Mouse (Mus musculus) liver (tissue): Measurements from ENCODE around the gene Acot6.

Source experiments
- DNase-seq: peaks from one replicate; pipeline ENCODE4 v3.0.0-alpha.2; 2020; ENCODE audit warnings: mixed read lengths

The Acot6 gene

DNA sequence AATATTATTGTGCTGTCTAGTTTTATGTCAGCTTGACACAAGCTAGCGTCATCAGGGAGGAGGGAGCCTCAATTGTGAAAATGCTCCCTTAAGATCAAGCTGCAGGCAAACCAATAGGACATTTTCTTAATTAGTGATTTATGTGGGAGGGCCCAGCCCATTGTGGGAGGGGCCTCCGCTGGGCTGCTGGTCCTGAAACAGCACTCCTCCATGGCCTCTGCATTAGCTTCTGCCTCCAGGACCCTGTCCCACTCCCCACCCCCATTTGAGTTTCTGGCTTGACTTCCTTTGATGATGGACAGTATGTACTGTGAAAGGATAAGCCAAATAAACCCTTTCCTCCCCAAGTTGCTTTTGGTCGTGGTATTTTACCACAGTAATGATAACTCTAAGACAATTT, 6.6 kb downstream of the Acot6 start:
- DNase-seq, result no peak

DNA sequence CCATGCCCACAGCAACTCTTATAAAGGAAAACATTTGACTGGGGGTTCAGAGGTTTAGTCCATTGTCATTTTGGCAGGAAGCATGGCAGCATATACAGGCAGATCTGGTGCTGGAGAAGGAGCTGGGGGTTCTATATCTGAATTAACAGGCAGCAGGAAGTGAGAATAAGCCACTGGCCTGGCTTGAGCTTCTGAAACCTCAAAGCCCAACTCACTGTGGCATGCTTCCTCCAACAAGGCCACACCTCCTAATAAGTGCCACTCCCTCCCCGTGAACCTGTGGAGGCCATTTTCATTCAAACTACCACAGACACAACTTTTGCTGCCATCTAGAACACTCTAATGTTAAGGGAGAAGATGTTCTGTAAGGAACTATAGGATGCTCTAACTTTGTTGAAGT, 7.2 kb downstream of the Acot6 start:
- DNase-seq, result no peak

DNA sequence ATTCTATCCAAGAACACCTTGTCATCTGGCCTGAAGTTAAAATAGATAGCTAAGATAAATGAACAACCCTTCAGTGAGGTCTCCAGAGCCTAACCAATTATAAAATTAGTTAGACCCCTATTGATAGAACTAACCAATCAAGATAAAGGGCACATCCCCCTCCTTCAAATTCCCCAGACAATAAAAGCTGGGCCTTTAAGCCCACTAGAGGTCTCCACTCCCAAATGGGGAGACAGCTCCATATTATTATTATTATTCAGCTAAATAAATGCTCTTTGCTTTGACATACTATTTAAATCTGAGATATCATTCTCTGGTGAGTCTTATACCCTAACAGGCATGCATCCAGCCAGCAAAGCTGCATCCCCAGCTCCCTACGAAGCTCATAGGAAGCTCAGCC, 9.5 kb downstream of the Acot6 start:
- DNase-seq, result no peak

DNA sequence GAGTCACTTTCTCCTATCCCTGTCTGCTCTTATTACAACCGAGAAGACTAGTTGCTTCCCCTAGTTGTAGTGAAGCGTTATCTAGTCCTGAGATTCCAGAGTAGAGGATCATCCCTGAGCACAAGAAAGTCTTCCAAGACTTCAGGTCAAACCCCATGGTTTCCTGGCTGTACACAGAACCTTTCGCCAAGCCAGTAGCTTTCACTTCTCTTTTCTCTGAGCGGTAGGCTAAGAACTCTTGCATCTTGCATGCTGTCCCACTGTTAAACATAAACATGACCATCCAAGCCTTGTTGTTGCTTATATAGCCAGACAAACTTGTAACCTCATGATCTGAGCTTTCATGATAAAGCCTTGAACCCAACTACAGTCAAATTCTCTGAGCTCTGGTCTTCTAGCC, 10.4 kb downstream of the Acot6 start:
- no peak for DNase-seq

DNA sequence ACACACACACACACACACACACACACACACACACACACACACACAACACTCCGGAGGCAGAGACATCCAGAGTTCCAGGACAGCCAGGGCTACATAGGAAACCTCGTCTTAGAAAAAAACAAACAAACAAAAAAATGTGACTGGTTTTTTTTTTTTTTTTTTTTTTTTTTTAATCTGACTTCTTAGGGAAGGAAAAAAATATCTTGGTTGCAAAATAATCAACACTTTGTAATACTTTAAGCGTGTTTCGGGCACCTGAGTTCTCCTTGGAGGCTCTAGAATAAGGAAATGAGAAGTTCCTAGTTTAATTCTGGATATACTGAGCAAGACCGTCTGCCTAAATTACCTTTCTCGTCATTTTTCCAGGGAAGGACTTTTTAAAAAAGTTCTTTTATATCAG, 13.2 kb downstream of the Acot6 start:
- DNase-seq, result no peak

DNA sequence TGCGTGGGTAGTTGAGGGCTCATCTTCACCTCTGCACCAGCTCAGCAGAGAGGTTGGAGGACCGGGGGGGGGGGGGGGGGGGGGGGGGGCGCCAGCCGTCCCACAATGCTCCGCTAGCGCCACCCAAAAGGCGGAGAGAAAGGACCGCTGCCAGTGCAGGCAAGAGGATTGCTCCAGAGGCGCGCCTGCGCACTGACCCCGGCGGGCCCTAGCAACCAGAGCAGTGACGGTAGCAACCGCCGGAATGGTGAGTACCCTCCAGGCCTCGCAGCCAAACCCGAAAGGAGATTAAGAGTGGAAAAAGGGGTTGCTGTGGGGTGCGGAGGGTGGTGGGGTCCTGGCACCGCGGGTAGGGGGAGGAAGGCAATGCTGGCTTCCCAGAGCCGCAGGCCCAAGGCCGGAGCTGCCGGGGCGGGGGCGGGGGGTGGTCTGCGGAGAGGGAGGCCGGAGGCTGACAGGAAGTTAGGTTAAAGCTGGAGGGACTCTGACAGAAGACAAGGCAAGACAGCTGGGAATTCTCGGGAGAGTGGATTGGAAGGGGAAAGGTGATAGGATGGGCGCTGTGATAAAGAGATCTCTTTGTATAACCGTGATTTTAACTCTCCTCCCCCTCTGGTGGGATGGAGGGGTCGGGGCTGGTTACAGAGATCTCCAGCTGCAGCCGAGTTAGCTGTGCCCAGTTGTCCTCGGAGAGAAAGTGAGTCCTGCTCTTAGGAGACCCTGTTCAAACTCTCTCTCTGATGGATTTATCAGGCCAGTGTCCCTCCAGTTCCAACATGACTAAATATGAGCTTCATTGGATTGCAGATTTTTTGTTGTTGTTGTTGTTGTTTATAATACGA, 13.9 kb downstream of the Acot6 start, which contains the start of gene Dnal1:
Dnal1 (plus strand) TSS at position 214 of the 842 bp plus-strand sequence.
- peak; percentile 89 for DNase-seq

DNA sequence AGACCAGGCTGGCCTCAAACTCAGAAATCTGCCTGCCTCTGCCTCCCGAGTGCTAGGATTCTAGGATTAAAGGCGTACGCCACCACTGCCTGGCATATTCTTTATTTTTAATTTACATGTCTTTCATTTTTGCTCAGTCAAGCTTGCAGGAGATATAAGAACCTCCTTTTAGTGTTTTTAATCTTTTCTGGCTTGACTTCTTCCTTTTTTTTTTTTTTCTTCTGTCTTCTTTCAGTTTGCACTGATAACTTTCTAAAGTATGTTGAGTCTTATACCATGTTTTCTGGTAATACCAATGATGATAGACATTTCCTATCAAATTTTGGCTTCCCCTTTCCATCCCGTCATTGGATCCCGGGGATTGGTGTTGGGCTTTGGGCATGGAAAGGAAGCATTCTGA, 19.1 kb downstream of the Acot6 start:
- DNase-seq, result no peak

DNA sequence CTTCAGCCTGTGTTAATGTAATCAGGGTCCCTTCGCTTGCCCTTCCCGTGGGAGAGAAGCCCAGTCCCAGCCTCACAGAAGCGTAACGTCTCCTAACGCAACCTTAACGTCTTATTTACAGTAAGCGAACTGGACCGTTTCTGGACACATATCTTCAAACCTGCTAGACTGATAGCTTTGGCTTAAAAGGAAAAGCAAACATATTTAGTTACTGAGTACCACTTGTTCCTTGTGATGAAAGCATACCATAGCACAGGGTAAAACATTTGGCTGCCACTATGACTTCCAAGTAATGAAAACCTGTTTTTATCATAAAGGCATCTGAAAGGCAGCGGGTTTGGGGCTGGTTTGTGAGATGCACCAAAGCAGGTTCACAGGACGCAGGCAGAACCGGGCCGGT, 25.4 kb downstream of the Acot6 start:
- DNase-seq, result no peak

DNA sequence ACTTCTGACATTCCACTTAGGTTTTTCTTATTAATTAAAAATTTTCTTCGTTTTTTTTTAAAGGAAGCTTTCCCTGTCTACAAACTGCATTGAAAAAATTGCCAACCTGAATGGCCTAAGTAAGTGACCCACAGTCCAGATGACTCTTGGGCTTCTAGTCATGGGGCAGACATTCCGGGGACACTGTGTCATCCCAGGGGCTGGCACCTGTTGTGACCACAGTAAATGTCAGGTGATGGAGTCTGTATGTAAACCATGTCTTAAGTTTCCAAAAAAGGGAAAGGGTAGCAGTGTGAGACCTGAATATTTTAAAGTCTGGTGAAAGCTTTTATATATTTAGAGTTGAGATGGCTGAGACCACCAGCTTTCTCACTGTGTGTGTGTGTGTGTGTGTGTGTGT, 26.4 kb downstream of the Acot6 start:
- no peak for DNase-seq

DNA sequence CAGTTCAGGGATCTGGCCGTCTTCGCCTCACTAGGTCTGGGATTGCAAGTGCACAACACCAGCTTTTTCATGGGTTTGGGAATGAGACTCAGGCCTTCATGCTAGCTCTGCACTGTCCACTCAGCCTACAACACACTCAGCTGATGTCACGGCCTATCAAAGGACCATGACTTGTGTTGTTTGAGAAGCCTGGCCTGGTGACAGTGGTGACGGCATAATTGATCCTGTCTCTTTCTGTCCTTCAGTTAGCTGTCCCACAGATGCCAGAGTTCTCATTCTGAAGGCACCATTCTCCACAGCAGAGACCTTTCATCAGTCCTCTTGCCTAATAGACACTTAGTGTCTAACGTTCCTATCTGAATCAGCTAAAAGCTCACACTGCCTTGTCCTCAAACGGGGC, 28.1 kb downstream of the Acot6 start:
- no peak for DNase-seq

DNA sequence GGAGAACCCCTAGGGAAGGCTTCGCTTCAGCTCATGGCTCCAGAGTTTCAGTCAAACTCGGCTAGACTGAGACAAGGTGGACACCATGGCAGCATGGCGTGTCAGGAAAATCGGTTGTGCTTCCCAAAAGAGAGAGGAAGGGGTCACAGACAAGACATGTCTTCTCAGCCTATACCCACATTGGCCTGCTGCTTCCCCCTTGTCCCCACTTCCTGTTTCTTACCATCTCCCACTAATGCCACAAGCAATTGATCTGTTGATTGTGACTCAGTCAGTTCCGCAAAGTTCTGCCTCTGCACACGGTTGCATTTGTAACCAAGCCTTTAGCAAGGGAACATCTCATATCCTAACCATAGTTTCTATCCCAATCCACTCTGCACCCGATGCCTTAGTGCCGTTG, 29.5 kb downstream of the Acot6 start:
- no peak for DNase-seq

DNA sequence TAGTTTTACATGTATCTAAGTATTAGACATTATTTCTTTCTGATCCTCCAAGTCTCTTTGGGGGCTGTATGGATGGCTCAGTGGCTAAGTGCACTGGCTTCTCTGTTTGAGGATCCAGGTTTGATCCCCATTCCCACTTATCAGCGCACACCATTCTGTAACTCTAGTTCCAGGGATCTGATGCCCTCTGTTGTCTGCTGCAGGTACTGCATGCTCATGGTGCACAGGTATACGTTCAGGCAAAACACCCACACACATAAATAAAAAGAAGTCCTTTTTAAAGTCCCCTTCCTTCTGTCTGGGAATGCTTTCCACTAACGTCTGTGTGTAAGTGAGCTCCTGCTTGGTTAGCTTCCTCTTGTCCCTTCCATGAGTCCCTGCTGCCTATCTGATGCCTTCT, 31.8 kb downstream of the Acot6 start:
- peak; percentile 68 for DNase-seq

DNA sequence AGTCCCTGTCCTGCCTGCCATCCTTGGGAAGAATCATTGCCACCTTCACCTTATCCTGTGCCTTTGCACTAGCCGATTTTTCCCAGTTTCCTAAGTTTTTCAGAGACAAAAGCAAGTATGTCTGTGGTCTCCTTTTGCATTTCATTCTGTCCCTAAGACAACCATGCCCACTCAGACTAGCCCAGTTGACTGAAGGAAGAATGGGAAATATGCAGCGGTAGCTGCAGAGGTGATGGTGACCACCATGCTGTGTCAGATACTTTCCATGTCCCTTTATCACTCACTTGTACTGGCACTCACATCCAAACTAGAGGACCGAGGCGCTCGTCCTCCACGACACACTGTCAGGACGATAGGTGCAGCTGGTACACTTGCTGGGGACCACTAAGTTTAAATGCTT, 36.7 kb downstream of the Acot6 start:
- DNase-seq, result no peak

DNA sequence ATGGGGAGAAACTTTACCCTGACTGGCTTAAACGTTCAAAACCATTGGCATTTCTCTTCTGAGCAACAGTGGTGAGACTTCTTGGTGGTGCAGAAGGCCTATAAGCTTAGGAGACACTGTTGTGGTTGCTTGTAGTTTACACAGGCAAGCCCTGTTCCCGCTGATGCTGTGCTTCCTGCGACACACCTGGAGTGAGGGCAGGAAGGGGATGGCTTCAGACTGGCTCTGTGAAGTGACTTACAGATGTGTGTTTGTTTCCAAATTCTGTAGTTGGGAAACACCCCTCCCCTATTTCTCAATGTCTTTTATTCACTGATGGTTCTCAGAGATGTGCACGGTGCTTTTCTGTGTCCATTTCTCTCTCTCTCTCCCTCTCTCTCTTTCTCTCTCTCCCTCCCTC, 39.7 kb downstream of the Acot6 start:
- DNase-seq, result no peak

DNA sequence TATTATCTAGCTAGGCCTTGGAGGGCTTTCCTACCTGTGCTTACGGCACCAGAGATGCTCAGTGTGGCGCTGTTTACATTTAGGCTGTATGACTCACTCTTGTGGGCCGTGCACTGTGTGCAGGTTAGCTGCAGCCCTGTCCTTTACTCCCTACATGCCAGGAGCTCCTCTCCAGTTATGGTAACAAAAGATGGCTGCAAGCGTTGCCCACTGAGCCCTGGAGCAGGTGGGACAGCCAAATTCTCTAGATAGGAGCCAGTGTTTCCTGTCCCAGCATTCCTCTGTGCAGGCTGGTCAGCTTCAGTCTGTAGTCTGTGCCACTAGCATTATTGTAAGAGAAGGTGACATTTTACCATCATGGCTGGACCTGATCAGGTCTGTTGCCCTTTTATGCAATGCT, 40.8 kb downstream of the Acot6 start:
- DNase-seq, result no peak

DNA sequence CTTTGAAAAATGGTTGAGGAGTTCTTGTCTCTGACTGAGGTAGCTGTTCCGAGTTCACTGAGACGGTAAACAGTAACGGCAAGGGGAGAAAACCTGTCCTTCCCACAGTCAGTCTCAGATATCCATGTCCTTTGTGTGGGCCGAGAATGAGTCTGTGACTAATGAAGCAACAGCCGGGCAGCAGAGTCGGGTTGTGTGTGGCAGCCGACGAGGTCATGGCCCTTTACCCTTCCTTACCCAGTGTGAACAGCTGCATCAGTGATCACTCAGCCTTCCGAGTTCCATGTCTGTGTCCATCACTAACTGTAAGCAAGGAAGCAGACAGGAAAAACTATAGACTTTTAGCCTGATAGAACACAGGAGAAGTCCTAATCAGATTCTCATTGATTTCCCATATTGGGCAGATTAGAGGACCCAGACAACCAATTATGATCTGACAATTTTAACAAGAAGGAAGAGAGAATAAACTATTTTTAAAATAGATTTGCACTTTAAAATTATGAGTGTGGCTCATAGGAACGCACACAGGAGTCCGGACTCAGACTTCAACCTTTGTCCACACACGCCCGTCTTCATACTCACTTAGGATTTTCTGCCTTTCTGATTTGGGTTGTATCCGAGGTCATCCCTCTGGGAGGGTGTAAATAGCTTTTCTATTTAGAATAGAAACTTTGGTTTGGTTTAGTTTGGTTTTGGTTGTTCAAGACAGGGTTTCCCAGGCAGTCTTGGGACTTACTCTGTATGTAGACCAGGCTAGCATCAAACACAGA, 42.0 kb downstream of the Acot6 start:
- no peak for DNase-seq

DNA sequence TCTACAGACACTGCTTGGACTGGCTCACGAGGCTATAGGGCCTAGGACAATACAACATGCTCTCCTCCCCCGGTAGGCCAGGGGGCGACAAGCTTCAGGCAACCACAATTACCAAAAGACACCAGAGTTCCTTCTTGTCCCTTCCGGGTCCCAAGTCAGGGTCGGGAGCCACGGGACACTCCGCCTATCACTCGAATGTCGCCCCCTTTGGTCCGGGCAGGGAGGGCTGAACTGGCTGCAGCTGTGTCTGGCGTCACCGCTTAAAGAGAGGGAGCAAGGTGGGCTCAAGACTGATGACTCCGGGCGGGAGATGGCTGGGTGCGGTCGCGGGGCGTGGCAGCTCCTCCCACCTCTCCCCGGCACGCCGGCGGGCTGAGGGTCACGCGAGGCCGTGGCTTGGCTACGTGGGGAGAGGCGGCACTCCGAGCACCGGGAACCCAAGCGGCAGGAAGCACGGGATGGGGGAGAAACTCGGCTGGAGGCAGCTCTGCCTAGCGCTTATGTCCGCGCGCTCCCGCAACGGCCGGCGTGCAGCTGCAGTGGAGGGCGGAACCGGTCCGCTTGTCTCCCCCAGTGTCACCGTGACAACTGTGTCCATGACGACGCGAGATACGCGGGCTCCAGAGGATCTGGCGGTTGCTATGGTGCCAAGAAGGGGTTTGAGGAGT, 47.6 kb downstream of the Acot6 start, which contains the start of gene Pnma1:
Pnma1 (minus strand) TSS at position 536 of the 668 bp plus-strand sequence.
- DNase-seq, result peak; percentile 89

DNA sequence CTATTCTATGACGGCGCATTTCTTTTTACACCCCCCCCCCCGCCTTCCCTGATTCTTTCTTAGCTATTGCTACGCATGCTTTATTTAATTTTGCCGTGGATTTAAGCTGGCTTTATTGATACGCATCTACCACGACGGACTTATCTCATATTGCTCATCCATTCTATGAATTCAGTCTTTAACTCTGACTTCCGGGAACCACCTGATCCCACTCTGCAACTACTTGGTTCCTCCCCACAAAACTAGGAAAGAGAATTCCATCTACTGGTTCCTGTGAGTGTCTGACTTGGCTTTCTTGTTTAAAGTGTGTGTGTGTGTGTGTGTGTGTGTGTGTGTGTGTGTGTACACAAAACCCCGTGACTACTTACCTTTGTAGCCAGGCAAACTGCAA, 48.2 kb downstream of the Acot6 start:
- DNase-seq, result no peak

DNA sequence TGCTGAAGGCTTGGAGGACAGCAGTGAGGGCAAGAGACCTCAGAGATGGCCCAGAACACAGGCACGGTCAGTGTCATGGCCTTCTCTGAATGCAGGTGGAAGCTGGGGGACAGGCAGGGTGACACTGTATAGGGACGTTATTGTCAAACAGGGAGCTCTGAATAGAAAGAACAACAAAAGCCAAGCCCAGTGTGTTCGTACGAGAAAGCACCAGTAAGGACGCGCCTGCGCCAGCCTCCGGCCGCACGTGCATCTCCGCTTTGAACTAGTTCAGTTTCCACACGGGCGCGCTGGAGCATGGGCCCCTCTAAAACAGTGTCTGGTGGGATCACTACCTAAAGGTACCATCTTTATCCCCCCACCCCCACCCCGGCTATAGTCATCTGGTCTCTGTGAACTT, 49.5 kb downstream of the Acot6 start:
- DNase-seq, result no peak

DNA sequence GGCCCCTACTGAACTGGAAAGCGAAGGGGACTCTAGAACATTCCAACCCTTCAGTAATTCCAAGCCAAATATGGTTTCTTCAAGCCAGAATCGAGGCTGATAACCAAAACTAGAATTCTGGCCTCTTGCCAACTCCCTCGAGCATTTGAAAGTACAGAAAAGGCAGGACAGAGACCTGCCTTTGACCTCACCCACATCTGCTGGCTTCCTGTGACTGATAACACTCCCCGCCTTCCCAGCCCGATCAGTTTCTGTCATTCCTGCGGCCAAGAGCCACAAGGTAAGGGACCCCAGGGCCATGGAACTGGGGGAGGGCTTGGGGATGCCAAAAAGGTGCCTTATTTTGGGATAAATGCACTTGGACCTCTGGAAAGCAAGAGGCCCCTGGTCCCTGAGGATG, 50.5 kb downstream of the Acot6 start:
- peak; percentile 91 for DNase-seq

DNA sequence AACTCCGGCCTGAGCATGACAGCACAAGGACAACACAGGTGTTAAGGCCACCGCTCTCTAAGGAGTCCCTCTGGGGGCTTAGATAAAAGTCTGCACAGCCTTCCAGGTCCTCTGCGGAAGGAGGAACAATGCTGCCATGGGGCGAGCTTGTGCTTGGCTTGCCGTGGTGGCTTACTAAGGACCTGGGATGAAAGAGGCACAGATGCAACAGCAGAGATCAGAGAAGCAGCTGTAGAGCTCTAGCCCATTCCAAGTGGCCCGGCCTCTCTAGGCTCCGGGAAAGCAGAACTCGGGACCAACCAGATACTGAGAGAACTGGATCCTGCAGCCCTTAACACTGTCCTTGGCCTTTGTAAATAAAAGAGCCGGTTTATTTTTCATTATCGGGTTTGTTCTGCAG, 51.5 kb downstream of the Acot6 start:
- peak; percentile 29 for DNase-seq

DNA sequence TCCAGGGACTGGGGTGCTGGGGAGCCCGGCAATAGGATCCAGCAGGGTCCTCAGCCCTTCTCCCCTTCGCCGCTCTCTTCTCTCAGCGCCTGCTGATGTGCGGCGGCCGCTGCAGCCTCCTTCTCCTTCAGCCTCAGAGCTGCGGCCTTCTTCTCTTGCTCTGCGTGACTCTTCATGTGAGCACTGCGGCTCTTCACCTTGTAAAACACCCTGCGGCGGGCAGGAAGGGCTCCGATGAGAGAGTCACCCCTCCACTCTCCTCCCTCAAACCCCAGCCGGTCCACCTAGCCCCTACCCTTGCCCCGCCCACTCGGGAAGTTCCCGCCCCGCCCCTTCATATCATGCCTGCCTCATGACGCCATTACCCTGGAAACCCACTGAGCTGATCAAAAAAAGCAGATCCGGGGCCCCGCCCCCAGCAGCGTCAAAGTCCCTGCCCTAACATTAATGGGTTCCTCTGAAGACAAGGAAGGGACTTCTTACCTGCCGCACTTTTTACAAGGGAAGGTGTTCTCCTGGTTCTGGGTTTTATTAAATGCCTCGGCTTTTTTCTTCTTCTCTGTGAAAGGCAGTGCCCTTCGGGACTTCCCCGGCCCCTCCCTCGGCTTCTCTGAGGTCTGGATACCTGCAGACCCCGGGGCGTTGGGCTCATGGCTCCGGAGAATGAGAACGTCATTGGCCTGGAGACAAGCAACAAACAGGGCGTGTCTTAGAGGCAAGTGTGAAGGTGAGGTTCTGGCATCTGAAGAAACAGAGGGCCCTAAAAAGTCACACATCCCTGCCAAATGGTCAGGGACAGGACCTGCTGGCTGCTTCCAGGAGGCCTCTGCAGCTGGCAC, 52.1 kb downstream of the Acot6 start:
- peak; percentile 89 for DNase-seq

DNA sequence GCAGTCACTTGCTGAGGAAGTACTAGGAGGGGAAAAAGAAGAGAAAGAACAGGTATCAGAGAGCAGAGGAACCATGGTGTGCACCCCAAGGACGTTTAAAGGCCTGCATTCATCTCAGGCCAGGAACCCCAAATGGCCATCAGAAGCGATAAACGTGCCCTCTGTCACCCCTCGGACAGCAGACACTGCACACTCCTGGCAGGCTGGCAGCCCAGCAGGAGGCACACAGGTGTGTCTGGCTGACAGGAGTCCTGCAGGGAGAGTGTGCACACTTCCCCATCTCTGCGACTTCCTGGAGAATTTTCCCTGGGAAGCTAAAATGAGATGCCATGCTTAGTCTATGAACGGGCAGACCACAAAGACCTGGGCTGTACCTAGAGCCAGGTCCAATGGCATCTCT, 53.0 kb downstream of the Acot6 start:
- no peak for DNase-seq
